Mouse (Mus musculus) kidney, embryonic 16.5 days (tissue): Measurements from ENCODE around the gene Nphp4. TPM values are rescaled to one million over a fixed set of nuclear protein-coding genes. Genes with fewer than 3 reads are reported as not detected.
A peak's percentile ranks its signal among the peaks of the same experiment; 100 is the strongest.

Source experiments
- ATAC-seq: fragments of 200-750 bp; cut with Nextera tagmentation; 2 replicates; pipeline ENCODE4 v1.8.0; 2017; ENCODE audit warnings: moderate TSS enrichment; ENCODE audit not compliant: low FRiP score, low TSS enrichment
- H3K27ac ChIP-seq: fragments of 300-500 bp; sonication (generic); 2 replicates; pipeline ENCODE4 v1.5.1; 2014; ENCODE audit warnings: low read length
- H3K27me3 ChIP-seq: fragments of 300-500 bp; sonication (generic); 2 replicates; pipeline ENCODE4 v1.6.1; 2014; ENCODE audit warnings: low read length, control low read depth, mixed read lengths; ENCODE audit not compliant: insufficient read depth
- H3K36me3 ChIP-seq: fragments of 300-500 bp; sonication (generic); 2 replicates; pipeline ENCODE4 v1.6.1; 2014; ENCODE audit warnings: low read length, control low read depth, mixed read lengths; ENCODE audit not compliant: insufficient read depth
- H3K4me1 ChIP-seq: fragments of 300-500 bp; sonication (generic); 2 replicates; pipeline ENCODE4 v1.6.1; 2014; ENCODE audit warnings: low read length, control low read depth, mixed read lengths; ENCODE audit not compliant: insufficient read depth
- H3K4me2 ChIP-seq: fragments of 300-500 bp; sonication (generic); replicated peaks from 2 replicates; pipeline ENCODE4 v1.6.1; 2014; ENCODE audit warnings: low read depth, low read length
- H3K4me3 ChIP-seq: fragments of 300-500 bp; sonication (generic); 2 replicates; pipeline ENCODE4 v1.5.1; 2014; ENCODE audit warnings: mild to moderate bottlenecking, low read length
- H3K9ac ChIP-seq: fragments of 300-500 bp; sonication (generic); replicated peaks from 2 replicates; pipeline ENCODE4 v1.6.1; 2014; ENCODE audit warnings: low read length
- H3K9me3 ChIP-seq: fragments of 300-500 bp; sonication (generic); 2 replicates; pipeline ENCODE4 v1.6.1; 2016; ENCODE audit warnings: low read length, control low read depth
- WGBS: fragments of 180-500 bp; shearing (Covaris S2); extraction: QIAGEN DNeasy Blood & Tissue Kit; methylation state at CpG from one replicate; pipeline ENCODE4 v1.1.7; 2014; 5-methylcytosine and 5-hydroxymethylcytosine counted together
- polyA plus RNA-seq: library from polyadenylated mRNA; unstranded; fragments of >200 nt; fragmentation: Nextera tagmentation; extraction: Ambion mirVana; gene quantifications from 2 replicates; pipeline ENCODE4 v1.2.1, GENCODE M21; 2015

Gene Nphp4
- polyA plus RNA-seq, 1 experiment from 2014 or later = 5.2 TPM

- 34% methylated on average over 12 of the region's 12 CpGs for WGBS
- ATAC-seq = peak; percentile 72
- H3K27me3 ChIP-seq = peaks cover 3% of the 10 kb centered on the region; the same call in 1 of the 2 replicates
- 0 out of 2 replicates have a peak, but pooled peaks cover 3% of the 10 kb centered on the region for H3K4me1 ChIP-seq
- H3K27ac ChIP-seq = no peak overlapping the region
- H3K36me3 ChIP-seq = no peaks in the 10 kb centered on the region
- no peak overlapping the region for H3K4me3 ChIP-seq
- H3K9me3 ChIP-seq = no peaks in the 10 kb centered on the region
- no peak overlapping the region for H3K9ac ChIP-seq
- no peak overlapping the region for H3K4me2 ChIP-seq
Observed at GRCm38 (mm10) chr4:152574266-152574665, 97.8 kb downstream of the Nphp4 start.

GRCm38 (mm10) chr4:152576826-152577225 is 100.3 kb downstream of the Nphp4 start:
- Histone ChIP-seq H3K4me2 (no peak overlapping the region), H3K27me3 (no peaks in the 10 kb centered on the region), H3K9ac (no peak overlapping the region), H3K4me1 (0 out of 2 replicates have a peak, but pooled peaks cover 3% of the 10 kb centered on the region), H3K9me3 (no peaks in the 10 kb centered on the region), H3K4me3 (no peak overlapping the region), H3K36me3 (no peaks in the 10 kb centered on the region), H3K27ac (no peak overlapping the region)
- 64% methylated on average over 4 of the region's 4 CpGs for WGBS
- no peak for ATAC-seq

GRCm38 (mm10) chr4:152579956-152580355 is 103.5 kb downstream of the Nphp4 start:
- H3K4me3 ChIP-seq = no peak overlapping the region
- no peak overlapping the region for H3K9ac ChIP-seq
- H3K4me1 ChIP-seq = no peaks in the 10 kb centered on the region
- no peaks in the 10 kb centered on the region for H3K27me3 ChIP-seq
- H3K9me3 ChIP-seq = no peaks in the 10 kb centered on the region
- no peak overlapping the region for H3K4me2 ChIP-seq
- 75% methylated on average over 4 of the region's 4 CpGs for WGBS
- H3K27ac ChIP-seq = no peak overlapping the region
- H3K36me3 ChIP-seq = no peaks in the 10 kb centered on the region
- ATAC-seq = no peak

GRCm38 (mm10) chr4:152582206-152582605 is 105.7 kb downstream of the Nphp4 start:
- no peak overlapping the region for H3K4me3 ChIP-seq
- ATAC-seq = no peak
- no peak overlapping the region for H3K27ac ChIP-seq
- H3K9me3 ChIP-seq = no peaks in the 10 kb centered on the region
- H3K9ac ChIP-seq = no peak overlapping the region
- H3K4me1 ChIP-seq = no peaks in the 10 kb centered on the region
- no peaks in the 10 kb centered on the region for H3K36me3 ChIP-seq
- H3K27me3 ChIP-seq = no peaks in the 10 kb centered on the region
- WGBS = 42% methylated on average over 6 of the region's 6 CpGs
- no peak overlapping the region for H3K4me2 ChIP-seq

DNA sequence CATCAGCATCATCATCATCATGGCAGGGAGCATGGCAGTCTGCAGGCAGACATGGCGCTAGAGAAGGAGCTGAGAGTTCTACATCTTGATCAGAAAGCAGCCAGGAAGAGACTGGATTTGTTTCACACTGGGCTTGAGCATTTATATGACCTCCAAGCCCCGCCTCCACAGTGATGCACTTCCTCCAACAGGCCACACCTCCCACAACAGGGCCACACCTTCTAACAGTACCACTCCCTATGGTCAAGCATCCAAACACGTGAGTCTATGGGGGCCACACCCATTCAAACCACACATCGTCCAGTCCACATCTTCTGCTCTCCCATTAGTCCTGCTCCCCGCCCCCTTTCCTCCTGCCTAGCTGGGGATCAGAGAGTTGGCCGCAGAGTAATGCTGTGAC is 107.1 kb downstream of the Nphp4 start:
- Histone ChIP-seq H3K4me2 (no peak overlapping the region), H3K4me1 (no peaks in the 10 kb centered on the region), H3K36me3 (no peaks in the 10 kb centered on the region), H3K27ac (no peak overlapping the region), H3K9ac (no peak overlapping the region), H3K27me3 (no peaks in the 10 kb centered on the region), H3K4me3 (no peak overlapping the region), H3K9me3 (no peaks in the 10 kb centered on the region)
- 76% methylated on average over 6 of the region's 6 CpGs for WGBS
- no peak for ATAC-seq

DNA sequence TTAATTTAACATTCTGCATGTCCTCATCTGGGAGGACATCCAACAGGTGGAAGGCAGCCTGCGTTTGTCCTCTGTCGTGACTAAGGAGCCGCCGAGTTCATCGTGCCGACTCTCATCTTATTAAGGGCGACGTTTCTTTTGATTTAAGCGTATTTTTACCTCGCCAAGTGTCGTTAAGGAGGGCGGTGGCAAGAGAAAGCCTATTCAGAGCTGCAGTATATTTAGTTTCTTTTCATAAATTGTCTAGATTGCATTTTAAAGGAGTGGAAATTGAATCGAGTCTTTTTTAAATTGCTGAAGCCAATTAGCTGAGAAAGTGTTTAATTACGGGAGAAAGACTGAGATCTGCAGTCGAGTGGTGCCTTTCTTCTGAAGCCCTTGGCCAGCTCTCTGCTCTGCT is 109.0 kb downstream of the Nphp4 start:
- Histone ChIP-seq H3K4me1 (no peaks in the 10 kb centered on the region), H3K27ac (no peak overlapping the region), H3K27me3 (no peaks in the 10 kb centered on the region), H3K4me3 (no peak overlapping the region), H3K9ac (no peak overlapping the region), H3K36me3 (no peaks in the 10 kb centered on the region), H3K9me3 (no peaks in the 10 kb centered on the region), H3K4me2 (no peak overlapping the region)
- no peak for ATAC-seq
- 70% methylated on average over 15 of the region's 15 CpGs for WGBS

GRCm38 (mm10) chr4:152586175-152586574 is 109.7 kb downstream of the Nphp4 start:
- 18% methylated on average over 4 of the region's 4 CpGs for WGBS
- no peaks in the 10 kb centered on the region for H3K9me3 ChIP-seq
- H3K27ac ChIP-seq = no peak overlapping the region
- H3K9ac ChIP-seq = no peak overlapping the region
- H3K4me3 ChIP-seq = no peak overlapping the region
- H3K27me3 ChIP-seq = no peaks in the 10 kb centered on the region
- ATAC-seq = peak; percentile 59; the same call in 1 of the 2 replicates
- H3K36me3 ChIP-seq = no peaks in the 10 kb centered on the region
- no peaks in the 10 kb centered on the region for H3K4me1 ChIP-seq
- H3K4me2 ChIP-seq = no peak overlapping the region

DNA sequence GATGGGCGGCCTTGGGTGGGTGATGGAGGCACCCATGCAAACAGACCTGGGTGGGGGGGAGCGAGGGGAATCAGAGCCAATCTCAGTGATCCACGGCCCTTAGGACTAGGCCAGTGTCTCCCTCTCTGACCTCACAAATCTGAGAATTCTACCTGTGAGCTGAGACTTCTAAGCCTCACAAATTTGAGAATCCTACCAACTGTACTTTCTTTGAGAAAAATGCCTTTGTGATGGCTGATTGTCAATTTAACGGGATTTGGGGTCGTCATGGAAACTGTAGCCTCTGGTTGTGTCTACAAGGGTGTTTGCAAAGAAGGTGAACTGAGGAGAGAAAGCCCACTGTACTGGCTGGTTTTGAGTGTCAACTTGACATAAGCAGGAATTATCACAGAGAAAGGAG is 127.8 kb downstream of the Nphp4 start:
- ATAC-seq = no peak
- Histone ChIP-seq H3K27me3 (0 out of 2 replicates have a peak, but pooled peaks cover 2% of the 10 kb centered on the region), H3K27ac (no peak overlapping the region), H3K4me3 (no peak overlapping the region), H3K9ac (no peak overlapping the region), H3K36me3 (no peaks in the 10 kb centered on the region), H3K9me3 (no peaks in the 10 kb centered on the region), H3K4me1 (no peaks in the 10 kb centered on the region), H3K4me2 (no peak overlapping the region)
- WGBS = 79% methylated on average over 5 of the region's 5 CpGs

GRCm38 (mm10) chr4:152609196-152609595 is 132.7 kb downstream of the Nphp4 start:
- Histone ChIP-seq H3K27ac (no peak overlapping the region), H3K4me2 (no peak overlapping the region), H3K9me3 (peaks cover 5% of the 10 kb centered on the region; the same call in 1 of the 2 replicates), H3K4me3 (no peak overlapping the region), H3K4me1 (no peaks in the 10 kb centered on the region), H3K9ac (no peak overlapping the region), H3K36me3 (no peaks in the 10 kb centered on the region), H3K27me3 (0 out of 2 replicates have a peak, but pooled peaks cover 2% of the 10 kb centered on the region)
- 87% methylated on average over 2 of the region's 2 CpGs for WGBS
- no peak for ATAC-seq

- Histone ChIP-seq H3K27ac (no peak overlapping the region), H3K9me3 (peaks cover 5% of the 10 kb centered on the region; the same call in 1 of the 2 replicates), H3K36me3 (no peaks in the 10 kb centered on the region), H3K9ac (no peak overlapping the region), H3K4me2 (no peak overlapping the region), H3K4me3 (no peak overlapping the region), H3K4me1 (no peaks in the 10 kb centered on the region), H3K27me3 (0 out of 2 replicates have a peak, but pooled peaks cover 2% of the 10 kb centered on the region)
- 72% methylated on average over 9 of the region's 9 CpGs for WGBS
- ATAC-seq = no peak
Observed at GRCm38 (mm10) chr4:152610026-152610425, 133.5 kb downstream of the Nphp4 start.
